Mouse (Mus musculus) cerebral cortex, adult 2 months (tissue): ENCODE measurements around the gene Ndufa4l2.

Experiments used
- WGBS: fragments of 180-500 bp; shearing (Covaris S2); methylation state at CpG from one replicate; pipeline ENCODE4 v1.1.7; 2018; 5-methylcytosine and 5-hydroxymethylcytosine counted together

Ndufa4l2 gene

DNA sequence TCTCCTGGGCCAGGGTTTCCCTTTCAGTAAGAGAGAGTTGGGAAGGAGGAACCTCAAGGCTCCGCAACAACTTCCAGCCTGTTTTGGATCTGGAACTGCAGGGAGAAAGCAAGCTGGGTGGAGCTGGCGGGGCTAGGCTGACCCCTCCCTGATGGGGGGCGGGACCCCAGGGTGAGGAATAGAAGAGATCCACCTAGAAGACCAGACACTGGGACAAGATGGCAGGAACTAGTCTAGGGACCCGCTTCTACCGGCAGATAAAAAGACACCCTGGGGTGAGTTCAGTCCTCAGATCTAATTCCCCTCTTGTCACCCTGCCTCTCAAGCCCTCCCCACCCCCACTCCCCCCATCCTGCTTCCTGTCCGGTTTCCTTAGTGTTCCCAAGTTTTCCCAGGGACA, at the start of gene Ndufa4l2:
Gene Ndufa4l2, plus strand, starts transcription at position 204 of the 400 bp plus-strand sequence.
- whole genome bisulfite sequencing, result 43% methylated on average over 6 of the region's 6 CpGs

DNA sequence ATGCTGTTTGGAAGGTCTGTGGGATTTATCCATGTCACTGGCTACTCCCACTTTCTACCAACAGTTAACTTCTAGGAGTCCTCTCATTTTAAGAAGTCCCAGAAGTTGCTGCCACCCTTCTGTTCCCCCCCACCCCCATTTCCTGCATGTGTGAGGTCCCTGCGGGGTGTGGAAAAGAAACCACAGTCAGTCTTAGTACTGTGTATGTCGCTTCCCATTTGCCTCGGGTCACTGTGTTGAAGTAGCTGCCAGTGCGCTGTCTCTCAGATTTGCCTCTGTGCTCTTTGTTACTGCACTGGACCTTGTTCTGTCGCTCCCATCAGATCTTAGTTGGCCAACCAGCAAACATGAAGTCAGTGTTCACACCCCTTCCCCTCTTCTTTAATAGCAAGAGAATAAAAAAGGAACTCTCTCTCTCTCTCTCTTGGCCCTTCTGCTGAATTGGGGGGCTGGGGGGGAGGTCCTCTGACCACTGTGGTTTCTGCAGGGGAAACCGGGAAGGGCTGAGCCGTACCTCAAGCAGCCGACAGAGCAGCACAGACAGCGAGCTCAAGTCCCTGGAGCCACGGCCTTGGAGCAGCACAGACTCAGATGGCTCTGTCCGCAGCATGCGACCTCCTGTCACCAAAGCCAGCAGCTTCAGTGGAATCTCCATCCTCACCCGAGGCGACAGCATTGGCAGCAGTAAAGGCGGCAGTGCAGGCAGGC, 43.3 kb upstream of the Ndufa4l2 start:
- WGBS, result 74% methylated on average over 15 of the region's 15 CpGs

DNA sequence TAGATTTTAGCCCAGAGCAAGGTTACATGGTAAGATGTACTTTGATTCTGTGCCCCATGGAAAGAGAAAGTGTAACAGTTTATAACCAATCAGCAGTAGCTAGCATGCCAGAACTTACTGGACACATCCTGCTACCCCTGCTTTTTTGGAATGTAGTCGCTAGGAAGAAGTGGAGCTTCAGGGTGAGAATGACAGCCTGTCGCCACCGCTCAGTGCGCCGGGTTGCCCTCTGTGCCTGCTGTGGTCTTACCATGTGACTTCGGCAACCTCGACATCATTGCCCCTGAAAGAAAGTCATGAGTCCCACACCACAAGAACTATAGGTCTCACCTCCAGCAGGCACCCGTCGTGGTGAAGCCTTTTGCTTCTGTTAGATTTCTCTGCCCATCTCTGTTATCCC, 42.0 kb upstream of the Ndufa4l2 start:
- WGBS, result 89% methylated on average over 9 of the region's 9 CpGs

DNA sequence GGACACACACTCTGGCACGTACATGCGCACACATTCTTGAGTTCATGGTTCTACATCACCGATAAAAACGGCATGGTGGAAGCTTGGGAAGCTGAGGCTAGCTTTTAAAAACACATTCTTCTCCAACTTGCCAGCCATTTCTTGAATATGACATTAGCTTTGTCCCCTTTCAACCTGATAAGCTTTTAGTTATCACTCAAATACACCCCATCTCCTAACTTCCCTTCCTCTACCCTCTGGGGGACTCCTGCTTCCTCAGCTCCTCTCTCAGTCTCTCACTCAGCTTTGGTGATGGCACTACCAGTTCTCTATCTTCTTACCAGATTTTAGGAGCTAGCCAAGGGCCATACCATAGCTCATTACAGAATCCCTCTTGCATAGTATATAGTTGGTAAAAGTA, 39.6 kb upstream of the Ndufa4l2 start:
- 95% methylated on average over 4 of the region's 4 CpGs for WGBS

DNA sequence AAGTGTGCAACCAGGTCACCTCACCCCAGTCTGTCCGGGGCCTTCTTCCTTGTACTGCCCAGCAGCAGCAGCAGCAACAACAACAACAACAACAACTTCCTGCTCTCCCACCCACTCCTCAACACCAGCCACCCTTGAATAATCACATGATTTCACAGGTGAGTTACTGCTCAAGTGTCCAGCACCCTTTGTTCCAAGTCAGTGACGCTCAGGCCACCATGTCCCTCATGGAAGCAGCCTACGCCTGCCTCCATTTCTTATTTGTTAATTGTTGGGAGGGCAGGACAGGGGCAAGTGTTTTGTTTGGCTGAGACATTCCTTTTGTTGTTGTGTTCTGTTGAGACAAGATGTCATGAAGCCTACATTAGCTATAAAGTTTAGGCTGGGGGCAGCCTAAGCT, 38.2 kb upstream of the Ndufa4l2 start:
- WGBS, result 83% methylated on average over 3 of the region's 3 CpGs

DNA sequence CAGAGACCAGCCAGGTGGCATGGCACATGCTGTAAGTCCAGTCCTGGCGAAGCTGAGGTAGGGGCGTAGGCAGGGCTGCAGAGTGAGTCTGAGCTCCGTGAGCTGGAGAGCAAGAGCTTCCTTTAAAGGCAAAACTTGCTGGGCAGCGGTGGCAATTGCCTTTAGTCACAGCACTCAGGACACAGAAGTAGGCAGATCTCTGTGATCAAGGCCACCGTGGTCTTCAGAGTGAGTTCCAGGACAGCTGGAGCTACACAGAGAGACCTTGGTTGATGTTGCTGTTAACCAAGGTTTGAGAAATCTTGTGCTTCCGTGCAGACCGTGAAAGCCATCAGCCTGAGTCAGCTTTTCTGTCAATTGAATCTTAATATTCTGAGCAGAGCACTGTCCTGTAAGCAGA, 37.5 kb upstream of the Ndufa4l2 start:
- 74% methylated on average over 7 of the region's 7 CpGs for WGBS

DNA sequence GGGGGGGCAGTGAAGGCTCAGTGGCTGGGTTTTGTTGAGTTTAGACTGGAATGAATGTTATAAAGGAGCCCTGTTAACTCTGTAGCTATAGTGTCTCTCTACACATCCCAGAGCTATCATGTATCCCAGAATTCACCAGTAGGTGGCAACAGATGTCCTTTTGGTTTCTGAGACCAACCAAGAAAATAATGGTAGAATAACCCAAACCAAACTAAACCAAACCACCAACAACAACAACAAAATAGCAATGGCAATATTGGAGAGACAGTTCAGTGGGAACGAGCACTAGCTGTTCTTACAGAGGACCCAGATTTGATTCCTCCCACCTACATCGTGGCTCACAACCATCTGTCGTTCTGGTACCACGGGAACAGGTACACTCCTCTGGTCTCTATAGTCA, 35.6 kb upstream of the Ndufa4l2 start:
- WGBS, result 47% methylated on average over 4 of the region's 4 CpGs

DNA sequence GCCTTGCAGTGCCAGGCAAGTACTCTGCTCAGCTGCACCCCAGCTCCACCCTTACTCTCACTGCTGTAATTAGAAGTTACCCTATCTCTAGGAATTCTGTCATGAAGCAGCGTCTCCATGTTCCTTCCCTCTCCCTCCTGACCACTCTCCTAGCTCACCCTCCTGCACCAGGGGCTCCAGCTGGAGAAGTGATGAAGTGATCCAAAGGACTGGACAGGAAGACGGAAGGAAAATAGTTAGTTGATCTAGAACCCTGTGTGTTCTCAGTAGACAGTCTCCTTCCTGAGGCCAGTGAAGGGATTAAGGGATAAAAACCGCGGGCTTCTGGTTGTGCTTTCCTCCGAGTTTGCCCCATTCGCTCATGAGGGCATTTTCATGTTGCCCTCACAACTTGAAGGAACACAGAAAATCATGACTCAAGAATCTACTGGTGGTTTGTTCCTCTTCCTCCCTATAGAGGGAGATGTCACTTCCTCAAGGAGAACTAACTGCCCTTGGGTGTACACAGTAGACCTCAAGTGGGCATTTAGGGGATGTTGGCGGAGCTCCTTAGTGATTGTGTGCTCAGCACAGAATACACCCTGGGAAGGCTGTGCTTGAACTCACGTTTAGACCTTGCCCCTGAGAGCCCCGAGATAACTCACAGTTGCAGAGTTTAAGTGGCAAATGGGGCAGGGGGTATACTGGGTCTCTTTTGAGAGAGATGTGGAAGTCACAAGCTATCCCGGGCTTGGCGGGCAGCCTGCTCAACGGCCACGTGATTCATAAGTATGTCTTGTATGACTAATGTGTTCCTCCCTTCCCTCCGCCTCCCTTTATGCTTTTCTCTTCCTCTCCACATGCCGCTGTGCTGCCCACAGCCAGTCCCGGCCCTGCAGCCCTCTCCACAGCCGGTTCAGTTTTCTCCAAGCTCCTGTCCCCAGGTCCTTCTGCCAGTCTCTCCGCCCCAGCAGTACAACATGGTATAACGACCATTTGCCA, 33.6 kb upstream of the Ndufa4l2 start:
- 60% methylated on average over 19 of the region's 19 CpGs for WGBS

DNA sequence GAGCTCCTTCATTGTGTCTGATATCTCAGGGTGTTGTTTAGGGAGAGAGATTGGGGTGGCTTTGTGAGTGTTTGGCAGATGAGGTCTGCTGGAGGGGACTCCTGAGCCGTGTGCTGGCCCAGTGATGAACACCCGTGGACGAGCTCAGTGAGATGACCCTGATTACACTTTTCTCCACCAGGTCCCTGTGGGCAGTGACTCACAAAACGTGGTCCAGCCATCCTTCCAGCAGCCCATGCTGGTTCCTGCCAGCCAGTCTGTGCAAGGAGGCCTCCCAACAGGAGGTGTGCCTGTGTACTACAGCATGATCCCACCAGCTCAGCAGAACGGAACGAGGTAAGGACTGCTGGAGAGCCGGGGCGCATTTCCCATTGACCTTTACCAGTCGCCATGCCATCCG, 29.5 kb upstream of the Ndufa4l2 start:
- WGBS, result 83% methylated on average over 10 of the region's 10 CpGs

DNA sequence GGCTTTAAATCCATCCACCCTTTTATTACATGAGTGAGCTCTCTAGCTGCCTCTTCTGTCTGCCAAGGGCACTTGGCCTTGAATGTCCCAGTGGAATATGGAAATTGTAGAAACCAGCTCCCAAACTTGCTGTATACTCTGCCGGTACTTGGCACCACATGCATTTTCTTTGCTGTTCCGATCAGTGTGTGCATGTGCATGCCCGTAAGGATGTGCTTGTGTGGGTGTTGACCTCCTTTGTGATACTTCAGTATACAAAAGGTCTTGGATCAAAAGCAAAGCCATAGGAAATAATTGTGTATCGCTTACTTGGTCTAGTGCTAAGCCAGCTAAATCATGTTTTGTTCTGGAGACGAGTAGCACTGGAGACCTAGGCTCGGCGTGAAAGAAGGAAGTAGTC, 25.9 kb upstream of the Ndufa4l2 start:
- WGBS, result 52% methylated on average over 7 of the region's 7 CpGs

DNA sequence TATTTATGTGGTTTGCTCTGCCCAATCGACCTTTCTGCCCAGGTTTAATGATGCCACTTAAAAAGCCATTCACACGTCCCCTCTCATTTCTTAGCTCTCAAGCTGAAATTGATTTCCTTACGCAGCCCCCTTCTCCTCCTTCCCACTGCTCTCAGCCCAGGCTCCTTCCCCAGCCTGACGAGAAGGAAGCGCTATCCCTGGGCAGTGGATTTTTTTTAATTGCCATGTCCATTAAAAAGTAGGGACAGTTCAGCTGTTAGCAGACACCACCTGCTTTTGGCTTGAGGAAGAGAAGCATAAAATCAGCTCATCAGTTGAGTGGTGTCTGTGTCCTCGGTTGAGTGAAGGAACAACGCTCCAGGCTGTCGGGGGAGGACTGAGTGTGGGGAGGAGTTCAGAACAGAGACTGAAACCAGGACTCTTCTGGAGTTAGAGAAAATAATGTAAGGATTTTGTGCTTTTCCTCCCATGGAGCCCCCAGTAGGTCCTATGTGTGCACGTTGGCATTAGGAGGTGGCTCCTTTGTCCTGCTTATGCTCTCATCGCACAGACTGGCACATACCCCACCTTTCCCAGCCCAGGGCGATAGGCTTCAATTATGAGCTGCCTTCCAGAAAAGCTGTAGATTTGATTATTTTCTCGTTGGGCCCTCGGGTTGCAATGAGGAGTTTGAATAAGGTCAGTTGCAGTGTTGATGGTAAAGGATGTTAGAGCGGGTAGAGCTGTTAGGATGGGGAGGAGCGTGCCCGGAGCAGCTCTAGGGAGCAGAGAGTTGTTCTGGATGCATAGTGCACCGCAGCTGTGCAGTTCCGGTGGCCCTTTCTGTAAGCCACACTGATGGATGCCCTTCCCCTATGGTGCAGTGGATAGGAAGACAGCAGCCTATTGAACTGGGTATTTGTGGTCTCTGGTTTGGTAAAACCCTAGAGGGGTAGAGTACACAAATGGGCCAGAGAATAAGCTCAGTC, 24.3 kb upstream of the Ndufa4l2 start:
- 70% methylated on average over 18 of the region's 18 CpGs for WGBS

DNA sequence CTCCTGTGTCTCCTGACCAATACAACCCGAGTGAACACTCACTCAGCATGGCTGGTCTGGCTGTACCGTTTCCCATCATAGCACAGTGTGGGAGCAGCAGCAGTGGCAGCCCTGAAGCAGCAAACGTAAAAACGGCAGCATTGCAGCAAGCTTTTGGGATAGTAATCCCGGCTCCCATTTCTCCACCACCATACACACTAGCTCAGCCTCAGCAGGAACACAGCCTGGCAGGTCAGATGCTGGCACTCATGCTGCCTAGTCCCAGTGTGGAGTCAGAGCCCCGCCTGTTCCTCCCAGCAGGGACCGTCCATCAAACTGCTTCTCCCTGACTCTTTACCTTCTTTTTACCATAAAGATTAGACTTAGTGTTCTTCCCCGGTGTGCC, 23.6 kb upstream of the Ndufa4l2 start:
- WGBS, result 41% methylated on average over 8 of the region's 8 CpGs

DNA sequence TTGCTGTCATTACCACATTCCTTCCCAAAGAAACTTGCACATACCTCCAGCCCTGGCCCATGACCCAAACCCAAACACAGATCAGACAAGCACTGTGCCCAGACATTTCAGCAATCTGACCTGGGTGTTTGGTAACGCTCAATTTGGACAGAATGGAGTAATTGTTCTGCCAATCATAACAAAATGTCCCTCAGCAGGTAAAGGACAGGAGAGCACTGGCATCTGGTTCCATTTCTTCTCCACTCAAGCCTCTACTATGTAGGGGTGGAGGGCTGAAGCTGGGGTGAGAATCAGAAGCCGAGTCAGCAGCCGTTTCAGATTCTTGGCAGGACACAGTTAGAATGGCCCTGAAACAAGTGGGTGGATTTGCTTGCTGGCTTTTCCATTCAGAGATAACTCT, 22.6 kb upstream of the Ndufa4l2 start:
- WGBS, result 54% methylated on average over 3 of the region's 3 CpGs

DNA sequence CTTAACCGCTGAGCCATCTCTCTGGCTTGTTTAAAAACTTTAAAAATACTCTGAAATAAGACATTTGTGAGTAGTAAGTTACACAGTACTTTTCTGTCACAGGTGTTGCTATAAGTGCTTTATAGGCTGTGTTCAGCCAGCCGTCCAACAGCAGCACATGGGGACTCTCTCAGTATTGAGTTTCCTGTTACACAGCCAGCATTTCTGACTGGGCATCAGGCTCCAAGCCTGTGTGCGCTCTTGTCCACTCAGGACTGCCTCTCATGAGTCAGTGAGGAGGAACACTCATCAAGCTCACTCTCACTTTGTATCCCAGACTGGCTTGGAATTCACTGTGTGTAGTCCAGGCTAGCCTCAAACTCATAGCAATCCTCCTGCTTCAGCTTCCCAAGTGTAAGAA, 18.6 kb upstream of the Ndufa4l2 start:
- WGBS, result 88% methylated on average over 3 of the region's 3 CpGs

DNA sequence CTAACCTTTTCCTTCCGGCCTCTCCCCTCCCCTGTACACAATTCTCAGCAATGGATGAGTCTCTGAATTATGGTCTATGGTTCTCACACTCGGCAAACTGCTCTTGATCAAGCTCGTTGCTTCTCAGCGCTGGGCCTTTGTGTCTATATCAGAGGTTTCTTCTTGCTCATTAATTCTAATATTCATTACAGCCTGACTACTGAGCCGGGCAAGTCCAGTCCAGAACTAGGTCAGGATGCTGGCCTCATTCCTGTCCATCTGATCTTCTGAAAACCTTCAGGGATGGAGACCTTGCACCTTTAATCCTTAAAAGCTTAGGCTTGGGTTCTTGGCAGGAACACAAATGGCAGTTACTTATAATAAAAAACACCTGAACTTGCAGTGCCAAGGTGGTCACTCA, 15.3 kb upstream of the Ndufa4l2 start:
- WGBS, result 54% methylated on average over 5 of the region's 5 CpGs

DNA sequence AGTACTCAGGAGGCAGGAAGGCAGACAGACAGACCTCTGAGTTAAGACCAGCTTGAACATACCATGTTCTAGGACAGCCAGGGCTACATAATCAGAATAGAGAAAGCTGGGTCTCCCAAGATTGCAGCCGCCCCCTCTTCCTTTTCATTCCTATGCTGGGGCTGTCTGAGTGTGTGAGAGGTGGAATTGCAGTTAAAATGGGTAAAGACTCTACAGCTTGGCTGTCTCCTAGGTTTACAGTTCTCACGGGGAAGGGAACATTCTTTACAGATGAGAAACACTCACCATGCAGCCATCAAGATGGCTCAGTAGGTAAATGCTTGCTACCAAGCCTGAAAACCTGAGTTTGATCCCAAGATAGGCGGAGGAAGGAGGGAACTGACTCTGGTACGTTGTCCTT, 14.7 kb upstream of the Ndufa4l2 start:
- WGBS, result 68% methylated on average over 4 of the region's 4 CpGs

DNA sequence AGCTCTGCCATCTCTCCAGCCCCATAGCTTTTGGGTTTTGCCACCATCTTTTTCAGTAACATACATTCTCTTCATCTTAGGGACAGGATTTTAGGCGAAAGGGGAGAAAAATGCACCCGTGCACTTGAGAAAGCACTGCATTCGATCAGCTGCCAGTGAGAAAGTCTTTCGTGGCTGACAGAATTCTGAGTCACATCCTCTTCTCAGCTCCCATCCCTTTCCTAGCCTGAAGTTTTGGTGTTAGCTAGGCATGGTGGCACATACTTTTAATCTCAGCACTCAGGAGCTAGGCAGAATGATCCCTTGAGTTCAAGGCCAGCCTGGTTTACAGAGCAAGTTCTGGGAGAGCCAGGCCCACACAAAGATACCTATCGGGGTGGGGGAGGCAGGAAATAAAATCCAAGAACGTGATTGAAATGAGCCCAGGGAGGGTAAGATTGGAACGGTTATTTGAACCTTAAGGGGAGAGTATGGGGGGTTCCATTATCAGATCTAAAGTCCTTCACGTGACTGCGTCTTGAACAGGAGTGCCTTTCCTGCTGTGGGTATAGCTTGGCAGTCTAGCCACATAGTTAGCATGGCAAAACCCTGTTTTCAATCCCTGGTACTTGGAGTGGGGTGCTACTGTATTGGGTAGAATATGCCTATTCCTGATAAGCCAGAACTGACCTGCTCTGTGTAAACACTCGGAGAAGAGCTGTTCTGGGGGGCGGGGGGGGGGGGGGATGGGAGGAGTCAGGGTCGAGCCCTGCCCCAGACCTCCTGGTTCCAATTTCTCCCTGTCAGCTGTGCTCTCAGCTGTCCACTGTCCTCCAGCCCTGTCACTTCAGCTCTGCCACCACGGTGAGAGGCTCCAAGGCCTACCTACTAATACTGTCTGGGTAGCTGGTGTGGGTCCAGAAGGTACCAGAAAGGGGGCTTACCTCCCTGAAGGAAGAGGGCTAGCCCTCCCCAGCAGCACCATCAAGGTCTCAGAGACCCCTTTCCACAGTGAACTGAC, 13.6 kb upstream of the Ndufa4l2 start, which contains the start of gene Stac3:
Gene Stac3, plus strand, starts transcription at position 793 of the 1,000 bp plus-strand sequence.
- 71% methylated on average over 13 of the region's 13 CpGs for WGBS

DNA sequence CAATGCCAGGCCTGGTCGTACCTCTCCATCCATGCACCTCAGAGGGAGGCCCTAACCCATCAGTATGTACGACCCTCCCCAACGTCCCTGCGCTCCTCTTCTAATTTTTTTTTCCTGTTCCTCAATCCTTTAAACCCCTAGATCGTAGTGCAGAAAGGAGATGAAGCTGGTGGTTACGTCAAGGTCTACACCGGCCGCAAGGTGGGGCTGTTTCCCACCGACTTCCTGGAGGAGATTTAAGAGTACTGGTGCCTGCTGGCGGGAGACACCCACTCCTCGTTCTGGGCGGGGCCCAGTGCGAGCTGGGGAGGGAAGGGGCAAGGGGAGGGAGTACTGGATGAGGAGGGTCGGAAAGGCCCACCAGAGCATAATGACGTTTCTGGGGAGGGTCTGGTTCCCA, 6.5 kb upstream of the Ndufa4l2 start:
- 9% methylated on average over 15 of the region's 15 CpGs for WGBS

DNA sequence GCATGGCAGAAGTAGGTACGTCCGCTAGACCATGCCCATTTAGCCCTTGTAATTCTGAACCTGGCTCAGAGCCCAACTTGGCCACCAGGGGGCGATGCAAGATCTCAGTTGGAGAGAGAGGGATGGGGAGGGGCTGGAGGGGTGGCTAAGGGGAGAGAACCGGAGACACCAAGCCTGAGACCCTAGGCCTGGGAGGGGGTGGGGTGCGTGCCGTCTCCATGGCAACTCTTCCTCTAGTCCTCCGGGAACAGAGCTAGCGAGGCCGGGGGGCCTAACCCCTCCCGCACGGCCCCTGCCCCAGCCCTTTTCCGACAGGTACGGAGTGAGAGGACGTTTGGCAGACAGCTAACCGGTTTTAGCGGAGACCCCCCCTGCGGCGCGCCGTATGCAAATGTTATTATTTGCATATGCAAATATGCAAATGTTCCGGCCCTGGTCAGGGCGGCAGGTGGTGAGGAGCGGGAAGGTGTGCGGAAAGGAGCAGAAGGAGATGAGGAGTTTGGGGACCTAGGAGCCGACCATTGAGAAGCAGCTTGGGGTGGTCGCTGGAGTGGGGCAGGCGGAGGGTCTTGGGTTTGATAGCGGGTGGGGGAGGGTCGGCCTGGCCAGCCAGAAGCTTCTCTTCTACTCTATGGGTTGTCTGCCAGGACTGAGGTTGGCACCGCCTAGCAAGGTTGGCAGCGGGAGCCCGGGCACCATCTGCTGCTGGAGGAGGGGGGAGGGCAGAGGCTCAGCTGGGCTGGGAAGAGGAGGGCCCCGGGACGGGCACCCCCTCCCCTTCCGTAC, 5.5 kb upstream of the Ndufa4l2 start:
- WGBS, result 2% methylated on average over 35 of the region's 35 CpGs
